Mouse (Mus musculus): Measurements from ENCODE around the gene Snapc2. TPM values are rescaled to one million over a fixed set of nuclear protein-coding genes. Genes with fewer than 3 reads are reported as not detected.

The Snapc2 gene
- polyA plus RNA-seq (2015; fragmentation: Nextera tagmentation; extraction: Ambion mirVana) = 19.1 and 21.0 TPM in 2 replicates

DNA sequence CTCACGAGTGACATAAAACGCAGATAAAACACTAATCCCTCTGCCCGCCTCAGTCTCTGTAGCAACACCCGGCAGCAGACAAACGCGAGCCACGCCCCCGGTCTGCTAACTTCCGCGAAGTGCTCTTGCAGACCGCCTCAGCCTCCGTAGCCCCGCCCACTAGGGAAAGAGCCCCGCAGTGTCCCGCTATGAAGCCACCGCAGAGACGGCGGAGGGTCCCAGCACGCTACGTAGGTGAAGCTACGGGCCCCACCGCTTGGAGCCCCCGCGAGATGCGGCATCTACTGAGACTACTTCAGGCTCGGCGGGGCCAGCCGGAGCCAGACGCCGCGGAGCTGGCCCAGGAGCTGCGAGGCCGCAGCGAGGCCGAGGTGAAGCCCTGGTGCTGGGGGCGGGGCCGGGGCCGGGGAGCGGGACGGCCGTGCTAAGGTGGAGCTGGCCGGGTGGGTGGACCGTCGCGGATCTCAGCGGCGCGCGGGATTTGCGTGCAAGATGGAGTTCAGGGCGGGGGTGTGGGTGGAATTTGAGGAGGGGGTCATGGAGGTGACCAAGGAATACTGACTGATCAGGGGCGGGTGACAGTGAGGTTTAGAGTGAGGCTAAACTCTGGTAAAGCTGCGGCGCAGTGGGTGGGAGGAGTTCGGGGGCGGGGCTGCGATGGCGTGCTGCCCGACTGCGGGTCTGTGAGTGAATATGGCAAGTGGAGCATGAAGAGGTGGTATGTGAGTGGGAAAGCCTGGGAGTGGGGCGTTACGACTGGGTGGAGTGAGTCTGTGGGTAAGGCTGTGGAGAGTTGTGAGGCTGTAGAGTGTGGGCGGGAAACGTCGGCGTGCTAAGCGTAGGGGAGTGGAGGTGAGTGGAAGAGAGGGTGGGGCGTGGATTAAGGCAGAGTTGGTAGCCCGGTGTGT lies at the start of gene Snapc2:
Snapc2 (plus strand) TSS at position 147 of the 908 bp plus-strand sequence.

DNA sequence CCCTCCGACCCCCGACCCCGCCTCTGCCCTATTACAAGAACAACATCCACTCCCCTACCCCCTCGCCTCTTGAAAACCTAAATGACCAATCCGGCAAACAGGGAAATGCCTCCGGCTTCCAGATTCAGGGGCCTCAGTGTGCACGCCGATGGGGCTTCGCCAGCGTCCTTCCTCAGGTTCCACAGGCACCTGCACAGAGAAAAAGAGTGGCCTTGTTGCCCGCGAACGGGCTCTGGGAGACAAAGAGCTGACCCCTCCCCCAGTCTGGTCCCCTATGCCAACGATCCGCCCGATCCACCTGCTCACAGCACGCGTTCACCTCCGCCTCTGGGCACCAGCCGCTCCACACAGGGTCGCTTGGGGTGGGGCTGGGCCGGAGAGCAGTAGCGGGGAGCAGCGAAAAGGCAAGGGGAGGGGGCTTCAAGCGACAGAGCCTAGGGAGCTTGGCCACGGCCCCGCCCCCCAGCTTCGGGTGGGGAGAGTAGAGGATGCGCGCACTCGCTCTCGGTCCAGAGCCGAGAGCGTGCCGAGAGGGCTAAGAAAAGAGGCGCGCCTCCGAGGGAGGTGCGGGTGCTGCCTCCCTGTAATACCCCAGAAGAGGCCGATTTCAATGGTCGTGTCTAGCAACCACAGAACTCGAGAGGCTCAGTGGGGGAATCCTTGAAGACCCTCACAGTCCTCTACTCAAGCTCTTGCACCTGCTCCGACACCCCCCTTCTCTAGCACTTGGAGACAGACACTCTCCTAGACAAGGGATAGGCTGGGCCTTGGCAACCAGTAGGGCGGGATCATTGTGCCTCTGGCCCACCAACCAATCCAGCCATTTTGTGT lies 35.9 kb upstream of the Snapc2 start, which contains the start of gene Prr36:
Prr36 (minus strand) TSS at position 669 of the 831 bp plus-strand sequence.

DNA sequence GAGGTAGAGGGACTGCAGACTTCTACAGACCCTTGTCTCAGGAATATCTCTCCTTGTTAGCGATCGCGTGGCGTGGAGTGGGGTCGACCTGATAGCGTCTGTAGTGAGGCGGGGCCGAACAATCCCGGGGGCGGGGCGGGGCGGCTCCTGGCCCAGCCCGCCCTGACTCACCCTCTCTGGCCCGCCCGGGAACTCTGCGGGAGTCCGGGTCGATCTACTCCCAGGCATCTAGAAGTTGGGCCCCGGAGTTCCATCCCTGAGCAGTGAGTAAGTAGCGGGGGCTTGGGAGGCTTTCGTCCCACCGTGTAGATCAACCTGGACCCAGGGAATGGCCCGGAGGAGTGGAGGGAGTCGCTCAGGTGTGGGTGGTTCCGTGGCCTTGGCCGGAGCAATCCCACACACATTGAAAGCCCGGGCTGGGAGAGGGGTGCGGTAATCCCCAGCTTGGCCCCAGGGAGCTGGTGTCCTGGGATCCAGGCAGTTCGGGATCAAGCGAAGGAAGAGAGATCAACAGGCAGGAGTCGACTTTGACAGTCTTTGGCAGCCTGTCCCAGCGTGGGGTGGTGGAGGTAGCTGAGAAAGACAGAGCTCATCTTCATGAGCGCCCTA lies 26.0 kb upstream of the Snapc2 start, which contains the start of gene Lrrc8e:
Lrrc8e (plus strand) TSS at position 89 of the 609 bp plus-strand sequence.

DNA sequence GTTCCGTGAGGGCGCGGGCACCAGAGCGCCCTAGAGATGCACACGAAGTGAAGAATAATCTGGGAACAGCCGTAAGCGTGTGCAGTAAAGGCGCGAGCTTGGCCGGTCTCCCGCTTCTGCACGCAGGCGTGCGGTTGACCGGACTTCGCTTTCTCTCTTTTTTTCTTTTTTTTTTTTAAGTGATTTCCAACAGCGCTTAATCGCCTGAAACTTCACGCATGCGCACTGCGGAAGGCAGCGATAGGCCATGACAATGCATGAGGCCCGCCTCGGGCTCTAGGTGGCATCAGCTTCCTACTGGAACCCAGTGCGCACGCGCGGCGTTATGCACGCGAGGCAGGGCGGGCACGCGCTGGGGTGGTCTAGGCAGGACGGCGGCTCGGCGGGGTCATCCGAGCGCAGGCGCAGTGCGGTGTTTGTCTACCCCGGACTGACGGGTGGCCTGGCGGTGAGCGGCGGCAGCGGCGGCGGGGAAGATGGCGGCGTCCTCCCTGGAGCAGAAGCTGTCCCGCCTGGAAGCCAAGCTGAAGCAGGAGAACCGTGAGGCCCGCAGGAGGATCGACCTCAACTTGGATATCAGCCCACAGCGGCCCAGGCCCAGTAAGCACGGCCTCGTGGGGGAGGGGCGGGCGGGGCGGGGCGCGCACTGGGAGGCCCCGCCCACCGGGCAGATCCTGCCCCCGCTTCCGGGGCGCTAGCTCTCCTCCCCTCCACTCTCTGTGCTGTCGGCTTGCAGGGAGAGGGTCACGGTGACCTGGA lies 14.3 kb upstream of the Snapc2 start, which contains the start of the genes Map2k7 and Gm49320:
Map2k7 (plus strand) TSS at position 307 of the 759 bp plus-strand sequence.
Gm49320 (plus strand) TSS at position 432 of the 759 bp plus-strand sequence.

DNA sequence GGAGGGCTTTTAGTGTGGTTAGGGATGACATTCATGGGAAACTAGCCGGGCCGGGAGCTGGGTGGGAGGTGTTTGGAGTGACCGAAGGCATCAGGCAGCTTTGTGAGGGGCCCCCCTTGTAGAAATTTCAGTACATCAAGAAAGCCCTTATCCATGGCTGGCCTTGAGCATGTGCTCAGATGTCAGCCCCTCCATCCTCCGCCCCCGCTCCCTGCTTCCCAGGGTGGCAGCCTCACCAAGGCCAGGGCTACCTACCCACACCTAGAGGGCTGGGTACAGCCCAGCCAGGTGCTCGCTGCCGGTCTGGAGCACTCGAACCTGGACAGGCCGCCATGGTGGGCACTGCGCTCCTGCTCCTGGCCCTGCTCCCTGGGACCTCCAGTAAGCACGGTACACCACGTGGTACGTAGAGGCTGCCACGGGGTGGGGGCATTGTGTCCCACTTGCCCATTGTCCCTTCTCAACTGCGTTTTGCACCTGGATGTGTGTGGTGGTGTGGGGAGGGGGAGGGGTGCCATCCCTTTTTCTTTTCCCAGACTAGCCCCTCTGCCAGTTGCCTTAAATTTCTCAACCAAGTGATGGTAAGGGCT lies 4.8 kb upstream of the Snapc2 start, which contains the start of gene Tgfbr3l:
Tgfbr3l (plus strand) TSS at position 264 of the 590 bp plus-strand sequence.

DNA sequence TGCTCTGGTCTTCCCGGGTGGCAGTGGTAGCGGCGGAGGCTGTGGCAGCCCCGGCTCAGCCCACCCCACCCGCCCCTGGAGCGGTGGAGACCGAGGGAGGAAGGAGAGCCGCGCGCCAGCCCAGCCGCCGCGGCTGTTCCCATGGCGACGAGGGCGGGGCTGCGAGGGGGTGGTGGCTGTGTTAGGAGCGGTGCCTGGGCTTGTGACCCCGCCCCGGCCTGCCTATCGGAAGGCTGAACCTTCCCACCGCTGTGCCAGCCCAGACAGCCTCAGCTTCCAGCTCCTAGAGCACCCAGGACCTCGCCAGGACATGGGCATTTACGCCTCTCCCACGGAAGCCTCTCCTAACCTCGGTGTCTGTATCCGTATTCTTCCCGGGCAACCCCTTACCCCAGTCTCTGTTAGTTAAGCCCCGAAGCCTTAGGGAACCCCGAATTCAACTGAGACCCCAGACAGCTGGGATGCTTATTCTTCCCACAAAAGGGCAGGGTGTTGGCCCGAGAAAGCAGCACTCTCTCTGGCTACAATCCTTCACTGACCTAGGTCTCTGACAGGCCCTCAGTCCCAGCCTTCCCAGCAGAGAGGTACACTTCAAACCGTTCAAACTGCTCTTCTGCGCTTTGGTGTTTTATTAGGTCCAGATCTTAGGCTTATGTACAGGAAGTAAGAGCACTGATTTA lies 6.4 kb downstream of the Snapc2 start, which contains the start of gene Ctxn1:
Ctxn1 (minus strand) TSS at position 150 of the 680 bp plus-strand sequence.

DNA sequence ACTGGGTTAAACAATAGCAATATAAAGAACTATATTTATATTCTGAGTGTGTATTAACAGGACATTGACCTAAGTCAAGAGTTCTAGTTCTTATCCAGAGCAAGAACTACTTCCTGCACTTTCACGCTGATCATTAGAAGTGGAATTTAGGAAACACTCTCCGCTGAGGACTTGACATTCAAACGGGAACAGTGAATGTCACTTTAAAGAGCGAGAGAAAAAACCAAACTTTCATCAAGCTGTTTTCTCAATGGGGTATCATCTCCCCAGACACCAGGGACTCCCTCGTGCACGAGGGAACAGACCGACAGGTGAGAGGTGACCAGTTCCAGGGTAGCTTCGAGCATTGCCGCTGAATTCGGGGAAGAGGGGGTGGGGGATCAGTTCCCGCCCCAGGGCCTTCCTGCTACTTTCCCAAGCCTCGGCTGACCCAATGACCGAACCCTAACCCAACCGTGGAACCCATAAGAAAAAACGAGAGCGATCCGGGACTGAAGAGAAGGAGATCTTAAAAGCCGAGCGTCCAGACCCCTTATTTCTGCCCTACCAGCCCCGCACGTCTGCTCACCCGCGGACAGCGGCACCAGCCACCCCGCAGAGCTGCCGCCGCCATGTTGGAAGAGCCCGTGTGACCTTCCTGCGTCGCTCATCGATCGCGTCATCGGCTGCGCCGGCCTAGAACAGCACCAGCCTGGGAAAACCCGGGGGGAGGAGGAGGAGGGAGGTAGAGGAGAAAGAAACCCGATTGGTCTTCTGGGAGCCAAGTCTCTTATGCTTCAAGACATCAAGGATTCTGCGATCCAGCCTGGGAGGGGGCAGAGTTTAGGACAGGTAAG lies 22.6 kb downstream of the Snapc2 start, which contains the start of gene Timm44:
Timm44 (minus strand) TSS at position 639 of the 836 bp plus-strand sequence.

Other genes starting within 250 kb of the Snapc2 start
- gene Cd209f, start 147.2 kb upstream of the Snapc2 start, polyA plus RNA-seq (2015; fragmentation: Nextera tagmentation; extraction: Ambion mirVana) = 0.17 and 0.98 TPM in 2 replicates
- gene Cd209g, start 119.0 kb upstream of the Snapc2 start, polyA plus RNA-seq (2015; fragmentation: Nextera tagmentation; extraction: Ambion mirVana) = not detected in 2 replicates
- 5.9 and 6.9 TPM in 2 replicates for gene Evi5l, start 86.5 kb upstream of the Snapc2 start, polyA plus RNA-seq (2015; fragmentation: Nextera tagmentation; extraction: Ambion mirVana)
- gene Prr36, start 35.6 kb upstream of the Snapc2 start, polyA plus RNA-seq (2015; fragmentation: Nextera tagmentation; extraction: Ambion mirVana) = 0.05 and 0.08 TPM in 2 replicates
- 0.05 and 0.06 TPM in 2 replicates for gene Lrrc8e, start 26.3 kb upstream of the Snapc2 start, polyA plus RNA-seq (2015; fragmentation: Nextera tagmentation; extraction: Ambion mirVana)
- 14.8 and 15.0 TPM in 2 replicates for gene Map2k7, start 14.3 kb upstream of the Snapc2 start, polyA plus RNA-seq (2015; fragmentation: Nextera tagmentation; extraction: Ambion mirVana)
- 0.27 and 0.36 TPM in 2 replicates for gene Gm49320, start 14.2 kb upstream of the Snapc2 start, polyA plus RNA-seq (2015; fragmentation: Nextera tagmentation; extraction: Ambion mirVana)
- 1.6 TPM in 2 replicates for gene Tgfbr3l, start 4.9 kb upstream of the Snapc2 start, polyA plus RNA-seq (2015; fragmentation: Nextera tagmentation; extraction: Ambion mirVana)
- 7.4 and 8.7 TPM in 2 replicates for gene Ctxn1, start 6.2 kb downstream of the Snapc2 start, polyA plus RNA-seq (2015; fragmentation: Nextera tagmentation; extraction: Ambion mirVana)
- 32.3 and 36.5 TPM in 2 replicates for gene Timm44, start 22.8 kb downstream of the Snapc2 start, polyA plus RNA-seq (2015; fragmentation: Nextera tagmentation; extraction: Ambion mirVana)
- 7.2 and 8.0 TPM in 2 replicates for gene Ccl25, start 72.1 kb downstream of the Snapc2 start, polyA plus RNA-seq (2015; fragmentation: Nextera tagmentation; extraction: Ambion mirVana)
- gene Elavl1, start 72.3 kb downstream of the Snapc2 start, polyA plus RNA-seq (2015; fragmentation: Nextera tagmentation; extraction: Ambion mirVana) = 99.9 and 105 TPM in 2 replicates
- 7.7 and 9.7 TPM in 2 replicates for gene Cers4, start 239.9 kb downstream of the Snapc2 start, polyA plus RNA-seq (2015; fragmentation: Nextera tagmentation; extraction: Ambion mirVana)